Mouse (Mus musculus) liver, embryonic 11.5 days (tissue): ENCODE results near the gene Tekt1. TPM values are rescaled to one million over a fixed set of nuclear protein-coding genes. Genes with fewer than 3 reads are reported as not detected.

Experiments
- ATAC-seq: fragments of 200-750 bp; cut with Nextera tagmentation; replicated peaks from 2 replicates; pipeline ENCODE4 v1.8.0; 2017; ENCODE audit warnings: moderate number of reproducible peaks, mild to moderate bottlenecking, moderate TSS enrichment, moderate library complexity; ENCODE audit not compliant: low FRiP score
- DNase-seq: peaks from one replicate; pipeline ENCODE4 v3.0.0-alpha.2; 2017; ENCODE audit warnings: low spot score
- H3K27ac ChIP-seq: fragments of 300-500 bp; sonication (generic); 2 replicates; pipeline ENCODE4 v1.5.1; 2014; ENCODE audit warnings: mild to moderate bottlenecking, low read depth, low read length, control low read depth
- H3K27me3 ChIP-seq: fragments of 300-500 bp; sonication (generic); replicated peaks from 2 replicates; pipeline ENCODE4 v1.6.1; 2014; ENCODE audit warnings: low read length, mixed read lengths; ENCODE audit not compliant: control insufficient read depth, insufficient read depth
- H3K36me3 ChIP-seq: fragments of 300-500 bp; sonication (generic); 2 replicates; pipeline ENCODE4 v1.6.1; 2014; ENCODE audit warnings: mild to moderate bottlenecking, low read length, moderate library complexity, mixed read lengths; ENCODE audit not compliant: control insufficient read depth, insufficient read depth
- H3K4me1 ChIP-seq: fragments of 300-500 bp; sonication (generic); replicated peaks from 2 replicates; pipeline ENCODE4 v1.6.1; 2014; ENCODE audit warnings: low read length, mixed read lengths; ENCODE audit not compliant: control insufficient read depth, insufficient read depth
- H3K4me2 ChIP-seq: fragments of 300-500 bp; sonication (generic); 2 replicates; pipeline ENCODE4 v1.6.1; 2014; ENCODE audit warnings: mild to moderate bottlenecking, control low read depth, moderate library complexity
- H3K4me3 ChIP-seq: fragments of 300-500 bp; sonication (generic); 2 replicates; pipeline ENCODE4 v1.5.1; 2014; ENCODE audit warnings: low read depth, low read length, control low read depth
- H3K9ac ChIP-seq: fragments of 300-500 bp; sonication (generic); 2 replicates; pipeline ENCODE4 v1.6.1; 2014; ENCODE audit warnings: low read depth, low read length, control low read depth
- H3K9me3 ChIP-seq: fragments of 300-500 bp; sonication (generic); 2 replicates; pipeline ENCODE4 v1.6.1; 2016; ENCODE audit warnings: low read length, inconsistent platforms, mixed read lengths; ENCODE audit not compliant: control insufficient read depth
- WGBS: fragments of 180-500 bp; shearing (Covaris S2); extraction: QIAGEN DNeasy Blood & Tissue Kit; methylation state at CpG from one replicate; pipeline ENCODE4 v1.1.7; 2014; 5-methylcytosine and 5-hydroxymethylcytosine counted together
- polyA plus RNA-seq: library from polyadenylated mRNA; unstranded; fragments of >200 nt; fragmentation: Nextera tagmentation; extraction: Ambion mirVana; gene quantifications from 2 replicates; pipeline ENCODE4 v1.2.1, GENCODE M21; 2014

Gene Tekt1
- polyA plus RNA-seq, 1 experiment from 2014 or later, result 1.1 TPM

- WGBS, result 69% methylated on average over 7 of the region's 7 CpGs
- DNase-seq, result no peak
- ATAC-seq, result no peak
- Histone ChIP-seq H3K27me3 (no peaks in the 10 kb centered on the region), H3K9me3 (no peaks in the 10 kb centered on the region), H3K4me2 (no peak overlapping the region), H3K9ac (no peak overlapping the region), H3K27ac (no peak overlapping the region), H3K4me1 (no peaks in the 10 kb centered on the region), H3K36me3 (peaks cover 7% of the 10 kb centered on the region; the same call in 1 of the 2 replicates), H3K4me3 (no peak overlapping the region)
Observed at GRCm38 (mm10) chr11:72396621-72397020, 34.4 kb upstream of the Tekt1 start.

GRCm38 (mm10) chr11:72395652-72396051 lies 33.4 kb upstream of the Tekt1 start:
- H3K4me1 ChIP-seq, result no peaks in the 10 kb centered on the region
- no peak overlapping the region for H3K4me3 ChIP-seq
- no peaks in the 10 kb centered on the region for H3K27me3 ChIP-seq
- H3K4me2 ChIP-seq, result no peak overlapping the region
- 76% methylated on average over 6 of the region's 6 CpGs for WGBS
- no peak for ATAC-seq
- H3K27ac ChIP-seq, result no peak overlapping the region
- no peaks in the 10 kb centered on the region for H3K9me3 ChIP-seq
- peaks cover 7% of the 10 kb centered on the region; the same call in 1 of the 2 replicates for H3K36me3 ChIP-seq
- no peak for DNase-seq
- no peak overlapping the region for H3K9ac ChIP-seq

DNA sequence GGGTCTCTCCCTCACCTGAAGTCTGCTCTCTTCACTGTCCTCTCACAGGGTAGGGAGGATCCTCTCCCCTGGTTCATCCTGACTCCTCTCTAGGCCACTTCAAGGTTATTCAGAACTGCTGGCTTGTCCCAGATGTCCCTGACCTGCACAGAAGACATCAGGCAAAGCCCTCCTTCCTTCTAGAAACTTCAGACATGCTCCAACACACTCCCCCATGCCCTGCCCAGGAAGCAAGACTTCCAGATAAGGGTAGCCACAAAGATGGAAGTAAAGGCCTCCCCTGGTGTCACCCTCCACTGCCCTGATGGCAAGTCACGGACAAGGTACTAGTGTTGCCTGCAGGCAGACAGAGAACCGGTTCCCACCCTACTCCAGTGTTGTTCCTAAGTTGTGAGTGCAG lies 32.5 kb upstream of the Tekt1 start:
- Histone ChIP-seq H3K4me2 (no peak overlapping the region), H3K36me3 (peaks cover 3% of the 10 kb centered on the region; the same call in 1 of the 2 replicates), H3K9ac (no peak overlapping the region), H3K9me3 (no peaks in the 10 kb centered on the region), H3K4me3 (no peak overlapping the region), H3K27ac (no peak overlapping the region), H3K4me1 (no peaks in the 10 kb centered on the region), H3K27me3 (no peaks in the 10 kb centered on the region)
- 45% methylated on average over 2 of the region's 2 CpGs for WGBS
- no peak for ATAC-seq
- DNase-seq, result no peak

DNA sequence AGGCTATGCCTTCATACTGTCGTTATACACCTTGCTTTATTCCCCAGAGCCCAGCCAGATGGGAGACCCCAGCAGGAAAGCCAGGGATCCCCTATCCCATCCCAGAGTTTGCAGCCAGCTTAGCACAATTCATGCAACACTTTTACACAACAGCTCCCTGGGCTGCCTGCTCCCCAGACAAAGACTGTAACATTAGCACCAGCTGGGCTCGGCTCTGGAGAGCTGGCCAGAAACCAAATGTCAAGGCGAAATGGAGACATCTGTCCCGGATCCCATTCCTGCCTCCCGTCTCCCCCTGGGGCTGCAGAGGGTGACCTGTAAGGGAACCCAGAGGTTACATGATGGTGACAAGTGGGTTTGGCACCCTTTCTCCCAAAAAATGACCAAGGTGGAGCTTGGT lies 31.4 kb upstream of the Tekt1 start:
- H3K4me1 ChIP-seq, result no peaks in the 10 kb centered on the region
- DNase-seq, result no peak
- no peak overlapping the region for H3K9ac ChIP-seq
- WGBS, result 70% methylated on average over 5 of the region's 5 CpGs
- no peak for ATAC-seq
- H3K27me3 ChIP-seq, result no peaks in the 10 kb centered on the region
- no peak overlapping the region for H3K4me2 ChIP-seq
- H3K4me3 ChIP-seq, result no peak overlapping the region
- H3K9me3 ChIP-seq, result no peaks in the 10 kb centered on the region
- 0 out of 2 replicates have a peak, but pooled peaks cover 3% of the 10 kb centered on the region for H3K36me3 ChIP-seq
- H3K27ac ChIP-seq, result no peak overlapping the region

DNA sequence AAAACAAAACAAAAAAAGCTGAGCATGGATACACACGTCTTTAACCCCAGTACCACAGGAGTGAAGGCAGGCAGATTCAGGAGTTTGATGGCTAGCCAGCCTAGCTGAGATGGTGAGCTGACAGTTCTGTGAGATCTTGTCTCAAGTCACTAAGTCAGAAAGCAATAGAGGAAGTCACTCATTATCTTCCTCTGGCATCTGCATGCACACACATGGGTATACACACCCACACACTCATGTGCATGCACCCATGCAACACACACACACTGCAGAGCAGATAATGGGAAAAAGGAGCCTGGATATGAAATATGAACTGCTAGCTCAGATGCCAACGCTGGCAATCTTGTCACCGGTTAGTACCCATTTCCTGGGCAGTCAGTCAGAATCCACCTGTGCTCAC lies 31.0 kb upstream of the Tekt1 start:
- no peak overlapping the region for H3K4me3 ChIP-seq
- no peak overlapping the region for H3K4me2 ChIP-seq
- 79% methylated on average over 3 of the region's 3 CpGs for WGBS
- DNase-seq (no peak), ATAC-seq (no peak)
- H3K27me3 ChIP-seq, result no peaks in the 10 kb centered on the region
- H3K4me1 ChIP-seq, result no peaks in the 10 kb centered on the region
- H3K27ac ChIP-seq, result no peak overlapping the region
- H3K9me3 ChIP-seq, result no peaks in the 10 kb centered on the region
- H3K36me3 ChIP-seq, result 0 out of 2 replicates have a peak, but pooled peaks cover 3% of the 10 kb centered on the region
- H3K9ac ChIP-seq, result no peak overlapping the region

DNA sequence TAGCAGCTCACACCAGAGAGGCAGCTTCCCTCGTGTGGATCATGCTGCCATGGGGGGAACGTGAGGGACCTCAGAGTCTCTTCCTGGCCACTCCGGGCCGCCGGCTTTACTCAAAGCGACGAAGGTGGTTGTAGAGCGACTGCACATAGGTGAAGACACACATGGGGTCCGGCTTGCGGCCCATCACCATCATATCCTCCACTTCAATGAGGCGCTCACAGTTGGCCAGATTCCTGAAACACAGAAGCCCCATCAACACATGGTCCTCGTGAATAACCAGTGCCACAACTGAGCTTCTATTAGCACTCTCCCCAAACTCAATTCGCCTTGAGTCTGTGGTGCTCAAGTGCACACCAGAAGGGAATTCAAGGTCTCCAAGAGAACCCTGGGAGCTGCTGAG lies 28.9 kb upstream of the Tekt1 start:
- no peaks in the 10 kb centered on the region for H3K9me3 ChIP-seq
- no peak overlapping the region for H3K27ac ChIP-seq
- H3K27me3 ChIP-seq, result no peaks in the 10 kb centered on the region
- no peak overlapping the region for H3K4me2 ChIP-seq
- 0 out of 2 replicates have a peak, but pooled peaks cover 3% of the 10 kb centered on the region for H3K36me3 ChIP-seq
- ATAC-seq, result no peak
- no peak overlapping the region for H3K4me3 ChIP-seq
- H3K9ac ChIP-seq, result no peak overlapping the region
- WGBS, result 90% methylated on average over 13 of the region's 13 CpGs
- DNase-seq, result no peak
- no peaks in the 10 kb centered on the region for H3K4me1 ChIP-seq

DNA sequence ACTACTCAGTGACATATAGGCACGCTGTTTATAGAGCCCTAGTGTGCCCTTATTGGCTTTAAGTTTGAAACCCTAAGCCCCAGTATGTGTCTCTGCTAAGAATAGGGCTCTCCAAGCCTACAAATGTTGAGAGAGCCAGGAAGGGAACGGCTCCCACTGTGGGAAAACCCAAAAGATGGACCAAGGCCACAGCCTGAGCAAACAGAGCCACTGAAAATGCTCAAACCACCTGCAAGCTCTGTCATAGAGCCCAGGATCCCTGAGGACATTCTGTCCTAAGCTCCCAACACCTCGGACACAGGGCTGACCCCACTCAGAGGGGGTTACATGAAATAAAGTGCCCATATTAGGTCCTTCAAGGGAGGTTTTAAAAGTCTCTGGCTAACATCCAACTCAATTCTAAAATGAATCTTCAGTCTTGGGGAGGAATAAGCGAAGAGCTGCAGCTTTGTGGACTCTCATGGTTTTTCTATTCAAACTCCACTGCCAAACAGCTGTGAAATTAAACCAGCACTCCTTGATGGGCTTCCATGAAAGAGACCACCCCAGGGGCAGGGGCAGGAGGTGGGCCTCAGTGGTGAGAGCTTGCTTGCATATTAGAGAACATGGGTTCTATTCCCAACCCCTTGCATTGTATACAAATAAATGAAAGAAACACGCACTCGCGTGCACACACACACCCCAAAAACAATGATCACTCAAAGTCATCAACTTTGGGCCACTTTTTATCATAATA lies 27.3 kb upstream of the Tekt1 start:
- Histone ChIP-seq H3K4me1 (no peaks in the 10 kb centered on the region), H3K27ac (no peak overlapping the region), H3K9ac (no peak overlapping the region), H3K27me3 (no peaks in the 10 kb centered on the region), H3K4me2 (no peak overlapping the region), H3K9me3 (no peaks in the 10 kb centered on the region), H3K4me3 (no peak overlapping the region), H3K36me3 (0 out of 2 replicates have a peak, but pooled peaks cover 3% of the 10 kb centered on the region)
- ATAC-seq (no peak), DNase-seq (no peak)
- WGBS, result 83% methylated on average over 7 of the region's 7 CpGs

DNA sequence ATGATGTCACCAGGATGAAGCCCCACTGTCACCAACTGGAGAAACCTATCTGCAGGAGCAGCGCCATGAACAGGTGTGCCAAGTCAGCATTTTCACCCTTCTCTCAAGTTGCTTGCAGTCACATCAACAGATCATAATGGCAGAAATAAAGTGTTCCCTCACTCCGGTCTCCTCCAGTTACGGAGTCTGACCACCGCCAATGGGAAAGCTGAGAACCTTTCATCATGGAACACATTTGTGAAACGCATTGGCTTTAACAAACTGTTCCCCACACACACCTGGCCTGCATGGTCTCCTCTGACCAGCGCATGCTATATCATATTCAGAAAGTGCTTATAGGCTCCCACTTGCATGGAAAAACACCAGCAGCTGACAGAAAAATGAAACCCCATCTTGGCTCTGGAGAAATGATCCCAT lies 25.9 kb upstream of the Tekt1 start:
- no peak overlapping the region for H3K4me2 ChIP-seq
- no peak overlapping the region for H3K4me3 ChIP-seq
- no peak overlapping the region for H3K27ac ChIP-seq
- ATAC-seq (no peak), DNase-seq (no peak)
- H3K4me1 ChIP-seq, result no peaks in the 10 kb centered on the region
- no peaks in the 10 kb centered on the region for H3K27me3 ChIP-seq
- H3K9ac ChIP-seq, result no peak overlapping the region
- H3K36me3 ChIP-seq, result 0 out of 2 replicates have a peak, but pooled peaks cover 2% of the 10 kb centered on the region
- 90% methylated on average over 6 of the region's 6 CpGs for WGBS
- no peaks in the 10 kb centered on the region for H3K9me3 ChIP-seq

GRCm38 (mm10) chr11:72379351-72379750 lies 17.1 kb upstream of the Tekt1 start:
- H3K4me3 ChIP-seq, result no peak overlapping the region
- no peak overlapping the region for H3K27ac ChIP-seq
- ATAC-seq (no peak), DNase-seq (no peak)
- no peaks in the 10 kb centered on the region for H3K4me1 ChIP-seq
- 81% methylated on average over 4 of the region's 4 CpGs for WGBS
- H3K4me2 ChIP-seq, result no peak overlapping the region
- no peaks in the 10 kb centered on the region for H3K9me3 ChIP-seq
- H3K27me3 ChIP-seq, result no peaks in the 10 kb centered on the region
- no peaks in the 10 kb centered on the region for H3K36me3 ChIP-seq
- H3K9ac ChIP-seq, result no peak overlapping the region
